Mouse (Mus musculus) adrenal gland, adult 18-20 months (tissue): ENCODE results near the gene Btbd16. TPM values are rescaled to one million over a fixed set of nuclear protein-coding genes. Genes with fewer than 3 reads are reported as not detected.

Experiments used
- DNase-seq, 2 experiments: peaks; one replicate each; pipeline ENCODE4 v3.0.0; 2021 to 2022; ENCODE audit warnings: low spot score in 2 of 2
- total RNA-seq, 2 experiments: library from RNA; stranded (reverse); gene quantifications; 1 replicate in 1 of 2; 2 replicates in 1 of 2; pipeline ENCODE4 v1.2.3; 2021

Gene Btbd16
- total RNA-seq, 2 experiments from 2014 or later: not detected

DNA sequence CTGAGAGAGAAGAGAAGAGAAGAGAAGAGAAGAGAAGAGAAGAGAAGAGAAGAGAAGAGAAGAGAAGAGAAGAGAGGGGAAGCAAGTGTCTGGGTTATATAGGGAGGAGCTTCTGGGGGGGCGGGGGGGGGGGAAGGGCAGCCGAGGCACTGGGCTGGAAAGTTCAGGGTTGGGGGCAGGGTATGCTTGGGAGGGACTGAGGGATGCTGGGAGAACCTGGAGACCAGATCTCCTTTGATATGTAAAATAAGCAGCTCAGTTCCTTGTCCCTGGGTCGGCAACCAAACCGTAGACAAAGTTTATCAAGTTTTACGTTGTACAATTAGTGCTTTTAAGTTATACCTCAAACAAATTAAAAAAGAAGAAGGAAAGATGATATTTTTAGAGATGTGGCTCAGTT is 86.1 kb downstream of the Btbd16 start:
- no peak for DNase-seq

DNA sequence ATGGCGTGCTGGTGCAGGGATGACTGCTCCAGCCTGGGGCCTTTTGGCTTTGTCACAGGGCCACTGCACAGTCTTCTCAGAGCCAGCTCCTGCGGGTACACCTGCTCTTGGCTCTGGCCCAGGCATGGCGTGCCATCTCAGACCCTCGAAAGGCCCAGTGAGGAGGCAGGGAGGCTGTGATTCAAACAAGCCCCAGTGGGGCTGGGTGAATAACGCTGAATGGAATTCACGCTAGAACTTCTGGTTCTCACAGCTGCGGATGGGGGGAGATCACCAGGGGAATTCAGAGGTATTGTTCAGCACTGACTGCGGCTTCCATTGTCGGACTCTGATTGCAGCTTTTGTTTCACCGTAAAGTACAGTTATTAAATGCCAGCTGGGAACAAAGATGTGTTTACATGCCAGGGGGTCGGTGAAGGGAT is 86.9 kb downstream of the Btbd16 start:
- DNase-seq: no peak

DNA sequence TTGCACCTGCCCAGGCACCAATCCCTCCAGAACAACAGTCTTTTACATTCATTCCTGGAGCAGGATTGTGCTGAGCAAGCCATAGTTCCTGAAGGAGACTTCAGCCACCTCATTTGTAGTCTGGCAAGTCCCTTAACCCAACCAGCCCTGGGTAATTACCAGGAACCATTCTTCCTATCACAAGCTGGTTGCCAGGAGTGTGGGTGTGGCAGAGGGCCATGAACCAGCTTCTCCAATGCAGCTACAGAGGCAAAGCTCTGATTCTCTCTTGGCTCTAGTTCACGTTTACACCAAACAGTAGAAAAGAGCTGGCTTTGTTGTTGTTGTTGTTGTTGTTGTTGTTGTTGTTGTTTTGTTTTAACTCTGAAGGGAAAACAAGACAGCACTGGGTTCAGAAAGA is 88.6 kb downstream of the Btbd16 start:
- no peak for DNase-seq

DNA sequence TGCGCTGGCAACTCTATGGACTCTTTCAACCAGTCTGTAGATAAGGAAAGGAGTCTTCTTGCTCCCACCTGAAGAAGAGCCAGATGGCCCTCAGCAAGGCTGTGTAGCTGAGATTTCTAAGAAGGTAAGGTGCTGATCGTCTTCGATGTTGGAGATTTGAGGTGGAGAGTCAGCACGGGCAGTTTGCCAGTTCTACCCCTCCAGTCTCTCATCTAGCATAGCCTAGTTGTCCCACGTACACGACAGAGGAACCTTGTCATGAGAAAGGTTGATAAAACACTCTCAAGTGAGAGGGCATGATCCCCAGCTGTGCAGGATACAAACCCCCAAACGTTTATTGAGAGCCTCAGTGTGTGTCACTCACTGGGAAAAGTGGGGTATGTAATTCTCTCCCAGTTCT is 90.8 kb downstream of the Btbd16 start:
- no peak for DNase-seq

DNA sequence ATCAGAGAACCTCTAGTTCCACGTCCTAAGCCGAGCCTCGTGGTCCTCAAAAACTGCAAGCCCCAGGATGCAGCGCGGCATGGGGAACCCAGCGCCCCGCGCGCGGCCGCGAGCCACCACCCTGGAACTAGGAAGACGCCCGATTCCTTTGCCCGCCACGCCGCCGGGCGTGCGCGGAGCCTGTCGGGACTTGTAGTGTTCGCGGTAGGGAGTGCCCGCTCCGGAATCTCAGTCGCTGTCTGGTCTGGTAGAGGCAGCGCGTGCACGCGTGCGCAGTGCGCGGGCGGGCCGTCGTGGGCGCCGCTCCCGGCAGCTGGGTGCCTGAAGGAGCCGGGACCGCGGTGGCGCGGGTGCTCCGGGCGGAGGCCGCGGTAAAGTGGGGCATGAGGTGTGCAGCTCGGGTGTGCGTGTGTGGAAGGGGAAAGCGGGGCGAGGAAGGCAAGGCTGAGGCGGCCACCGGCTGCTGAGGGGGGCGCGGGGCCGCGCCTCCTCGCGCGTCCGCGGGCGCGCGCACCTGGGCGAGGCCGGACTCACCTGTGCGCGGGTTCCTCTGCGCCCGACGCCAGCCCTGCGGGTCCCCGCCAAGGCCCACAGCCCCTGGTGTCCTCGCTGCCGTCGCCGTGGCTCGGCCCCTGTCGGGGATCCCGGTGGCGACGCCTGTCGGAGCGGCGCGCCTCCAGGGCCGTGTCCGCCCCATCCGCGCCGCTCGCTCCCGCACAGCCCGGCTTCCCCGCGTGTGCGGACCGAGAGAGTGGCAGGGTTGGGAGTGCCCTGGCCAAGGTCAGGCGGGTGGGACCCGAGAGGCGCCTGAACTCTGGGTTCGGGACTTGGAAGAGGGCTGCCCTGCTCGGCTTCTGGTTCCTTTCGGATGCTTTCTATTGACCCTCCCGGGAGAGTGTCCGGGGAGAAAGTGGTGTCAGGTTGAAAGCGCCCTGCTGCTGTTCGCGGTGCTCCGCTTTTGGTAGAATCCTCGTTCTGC is 92.0 kb downstream of the Btbd16 start, which contains the start of gene Plekha1:
Gene Plekha1 (plus strand): TSS at position 144 of the 979 bp plus-strand sequence.
- DNase-seq: peak; percentile 92 to 95

DNA sequence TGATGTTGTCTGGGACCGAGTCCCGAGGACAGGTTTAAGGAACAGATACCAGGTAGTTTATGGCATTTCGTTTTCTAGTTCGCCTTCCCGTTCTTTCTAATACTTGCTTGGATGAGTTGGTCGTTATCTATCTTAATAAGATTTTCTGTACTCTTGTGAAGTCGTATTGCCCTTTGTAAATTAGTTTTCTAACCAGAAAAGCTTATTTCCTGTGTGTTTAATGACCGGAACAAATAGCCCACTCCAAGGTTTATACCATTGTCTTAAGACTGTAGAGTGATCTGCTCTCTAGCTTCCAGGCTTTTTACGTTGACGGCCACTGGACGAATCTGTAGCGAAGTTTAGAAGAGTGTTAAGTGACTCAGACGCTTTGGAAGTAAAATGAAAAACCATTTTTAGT is 92.8 kb downstream of the Btbd16 start:
- DNase-seq: no peak

DNA sequence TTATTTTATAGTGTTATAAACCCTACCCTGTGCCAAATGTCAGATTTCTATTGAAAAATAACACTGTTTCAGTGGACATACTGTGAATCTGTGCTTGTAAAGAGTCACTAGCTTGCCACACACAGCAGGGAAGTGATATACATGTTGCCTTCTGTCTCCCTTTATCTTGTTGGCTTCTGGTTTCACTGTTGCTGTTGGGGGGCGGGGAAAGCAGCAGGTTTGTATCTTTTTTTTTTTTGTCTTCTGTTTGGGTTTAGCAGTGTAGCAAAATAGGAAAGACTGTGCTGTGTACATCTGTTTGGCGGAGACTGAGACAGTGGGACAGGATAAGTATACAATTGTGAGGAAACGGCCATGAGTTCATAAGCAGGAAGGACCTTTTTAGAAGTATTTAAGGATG is 93.4 kb downstream of the Btbd16 start:
- DNase-seq: no peak

Other genes starting within 250 kb of the Btbd16 start
- 10 to 100 TPM; 38.2 to 55.1 TPM for gene Nsmce4a, start 201.0 kb upstream of the Btbd16 start, total RNA-seq
- 10 to 100 TPM; 32.3 to 33.3 TPM for gene Tacc2, start 196.6 kb upstream of the Btbd16 start, total RNA-seq
- 10 to 100 TPM; 24.8 to 28.9 TPM for gene Plekha1, start 91.7 kb downstream of the Btbd16 start, total RNA-seq
- gene Htra1, start 162.0 kb downstream of the Btbd16 start, total RNA-seq: 10 to 100 TPM; 31.8 to 79.5 TPM